Mouse (Mus musculus) central nervous system, embryonic 18 days (tissue): ENCODE results near the gene Aldh1a2. TPM values are rescaled to one million over a fixed set of nuclear protein-coding genes. Genes with fewer than 3 reads are reported as not detected.

Experiments used
- polyA plus RNA-seq: library from polyadenylated mRNA; depleted of rRNA; stranded (reverse); fragments of >200 nt; gene quantifications from 2 replicates; pipeline ENCODE4 v1.2.3, GENCODE M21; 2012; rRNA removed

Aldh1a2 gene
- 13.6 and 14.2 TPM in 2 replicates for polyA plus RNA-seq

DNA sequence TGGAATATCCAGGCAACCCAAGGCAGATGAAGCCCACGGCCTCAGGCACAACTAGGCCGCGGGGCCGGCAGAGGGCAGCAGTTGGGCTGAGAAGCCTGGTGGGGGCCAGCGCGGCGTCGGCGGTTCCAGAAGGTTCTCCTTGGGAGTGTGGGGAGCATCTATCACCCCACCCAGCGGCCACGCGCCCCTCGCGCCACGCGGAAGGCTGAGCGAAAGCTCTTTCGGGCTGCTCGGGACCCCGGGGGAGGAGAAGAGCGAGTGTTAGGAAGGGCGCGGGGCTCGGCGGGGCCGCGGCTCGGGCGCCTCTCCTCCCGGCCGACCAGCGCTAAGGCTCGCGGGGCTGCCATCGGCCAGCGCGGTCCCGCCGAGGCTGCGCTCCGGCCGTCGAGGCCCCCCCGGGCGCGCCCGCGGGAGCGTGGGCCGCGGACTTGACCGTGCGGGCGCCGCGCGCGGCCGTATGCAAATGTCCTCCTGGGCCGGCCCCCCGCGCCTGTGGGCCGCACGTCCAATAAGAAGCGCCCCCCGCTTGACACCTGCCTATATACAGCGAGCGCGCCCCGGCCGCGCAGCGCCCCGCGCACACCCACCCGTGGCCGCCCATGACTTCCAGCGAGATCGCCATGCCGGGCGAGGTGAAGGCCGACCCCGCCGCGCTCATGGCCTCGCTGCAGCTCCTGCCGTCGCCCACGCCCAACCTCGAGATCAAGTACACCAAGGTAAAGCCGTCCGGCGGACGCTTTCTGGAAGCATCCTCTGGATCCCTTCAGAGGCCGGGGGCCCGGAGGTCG, at the start of gene Aldh1a2:
Aldh1a2 (plus strand) TSS at position 542 of the 788 bp plus-strand sequence.

DNA sequence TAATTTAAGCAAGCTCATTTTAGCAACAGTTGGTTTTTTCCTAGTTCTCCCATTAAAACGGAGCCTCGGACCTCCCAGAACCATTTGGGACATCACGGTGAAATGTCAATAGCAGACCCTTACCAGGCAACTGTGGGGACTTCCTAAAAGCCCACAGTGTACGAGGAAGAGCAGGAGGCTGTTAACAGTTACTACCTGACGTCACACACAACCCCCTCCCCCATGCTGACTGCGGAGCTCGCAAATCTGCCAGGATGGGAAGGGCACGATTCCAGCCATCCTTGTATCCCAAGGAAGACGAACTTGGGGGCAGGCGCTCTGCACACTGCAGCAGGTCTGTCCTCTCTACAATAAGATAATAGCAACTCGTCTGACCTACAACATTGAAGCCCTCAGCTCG, 47.1 kb upstream of the Aldh1a2 start, which contains the start of gene Aqp9:
Aqp9 (minus strand) TSS at position 172 of the 400 bp plus-strand sequence.

Other genes with a start within 250 kb of the Aldh1a2 start
- 0.47 and 0.66 TPM in 2 replicates for gene Aqp9, start 47.1 kb upstream of the Aldh1a2 start, polyA plus RNA-seq